Mouse (Mus musculus): Measurements from ENCODE around the gene Ddx31. TPM values are rescaled to one million over a fixed set of nuclear protein-coding genes. Genes with fewer than 3 reads are reported as not detected.

The Ddx31 gene
- total and polyA plus RNA-seq, 3 experiments = 20.9 to 26.0 TPM; not detected in 1

DNA sequence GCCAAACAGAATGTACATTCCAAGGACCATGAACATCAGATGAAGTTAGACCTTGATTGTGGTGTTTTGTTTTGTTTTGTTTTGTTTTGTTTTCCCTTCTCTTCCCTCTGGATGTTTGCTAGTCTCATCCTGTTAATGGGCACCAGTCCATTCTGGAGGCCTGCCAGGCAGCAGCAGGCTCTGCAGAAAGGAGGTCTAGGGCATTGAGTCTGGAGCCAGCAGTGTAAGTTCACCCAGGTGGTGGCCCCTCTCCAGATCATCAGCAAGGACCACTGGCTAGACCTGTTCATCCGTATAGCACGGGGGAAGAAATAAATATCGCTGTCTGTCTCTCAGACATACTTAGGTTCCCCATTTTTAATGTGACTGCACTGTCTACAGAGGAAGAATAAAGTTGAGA, 41.1 kb downstream of the Ddx31 start:
- H3K27ac ChIP-seq (ENCODE audit: control insufficient read depth, low read depth, low read length) = no peak overlapping the region
- no peak for DNase-seq (ENCODE audit: low read depth, low spot score)
- H3K79me2 ChIP-seq (ENCODE audit: control insufficient read depth, insufficient read depth, low read length, poor library complexity) = no peaks in the 10 kb centered on the region
- H3K9me3 ChIP-seq (replicated peaks; ENCODE audit: insufficient read depth, low read length) = no peaks in the 10 kb centered on the region
- no peaks in the 10 kb centered on the region for H3K27me3 ChIP-seq (ENCODE audit: control insufficient read depth in 1 of 2, insufficient read depth in 2 of 2, low read length in 2 of 2)
- no peak for TF ChIP-seq NRF1 (IDR thresholded peaks at IDR 0.05; ENCODE audit: insufficient read depth, low read depth, low read length, poor library complexity, severe bottlenecking)
- no peak for TF ChIP-seq POLR2A (IDR thresholded peaks at IDR 0.05; ENCODE audit: control insufficient read depth in 1 of 2, insufficient read depth in 1 of 2, low read depth in 1 of 2, low read length in 2 of 2, poor library complexity in 1 of 2)
- no peak for TF ChIP-seq HCFC1 (IDR thresholded peaks at IDR 0.05; ENCODE audit: low read depth, low read length)
- no peak for TF ChIP-seq MYB (IDR thresholded peaks at IDR 0.05; ENCODE audit: low read depth, low read length)
- no peak for TF ChIP-seq E2F4 (IDR thresholded peaks at IDR 0.05; ENCODE audit: borderline replicate concordance, low read depth, low read length)
- TF ChIP-seq SMC3 (IDR thresholded peaks at IDR 0.05; ENCODE audit: low read depth, low read length) = no peak
- TF ChIP-seq CTCF (IDR thresholded peaks at IDR 0.05 in 2 of 3, conservative IDR thresholded peaks at IDR 0.05 in 1 of 3; ENCODE audit: control insufficient read depth in 1 of 3, insufficient read depth in 1 of 3, low read depth in 2 of 3, low read length in 3 of 3, poor library complexity in 1 of 3, severe bottlenecking in 1 of 3) = no peak
- no peak for TF ChIP-seq TCF12 (IDR thresholded peaks at IDR 0.05; ENCODE audit: low read depth, low read length)
- TF ChIP-seq CHD1 (IDR thresholded peaks at IDR 0.05; ENCODE audit: low read depth, low read length) = no peak
- TF ChIP-seq ZC3H11A (IDR thresholded peaks at IDR 0.05; ENCODE audit: low read depth, low read length) = no peak
- peaks cover 4 to 10% of the 10 kb centered on the region in 2 experiments; a peak in 3 of 4 replicates for H3K36me3 ChIP-seq (ENCODE audit: control insufficient read depth in 1 of 2, insufficient read depth in 2 of 2, low read length in 2 of 2)
- no peak overlapping the region for H3K9ac ChIP-seq (ENCODE audit: control insufficient read depth, low read depth, low read length, poor library complexity, severe bottlenecking)
- no peaks in the 10 kb centered on the region for H3K4me1 ChIP-seq (ENCODE audit: control insufficient read depth in 1 of 2, insufficient read depth in 2 of 2, low read length in 2 of 2)
- no peak overlapping the region for H3K4me3 ChIP-seq (ENCODE audit: control insufficient read depth in 1 of 2, insufficient read depth in 1 of 2, low read depth in 2 of 2, low read length in 2 of 2)

DNA sequence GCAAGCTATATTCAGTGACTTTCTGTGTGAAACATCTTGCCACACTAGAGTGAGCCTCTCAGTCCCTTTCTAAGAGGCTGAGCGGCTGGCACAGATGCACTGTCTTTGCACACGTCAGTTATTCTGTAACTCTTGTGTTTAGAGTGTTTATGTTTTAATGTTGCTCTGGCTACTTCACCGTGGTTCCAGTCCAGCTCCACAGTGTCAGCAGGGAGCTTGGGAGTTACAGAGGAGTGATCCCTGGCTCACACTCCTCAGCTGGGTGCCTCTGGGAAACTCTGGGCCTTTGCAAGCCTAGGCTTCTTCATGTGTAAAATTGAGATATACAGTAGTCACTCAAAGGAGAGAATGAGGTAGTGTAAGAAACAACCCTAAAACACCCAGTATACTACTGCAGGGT, 41.8 kb downstream of the Ddx31 start:
- TF ChIP-seq ZNF384 (IDR thresholded peaks at IDR 0.05; ENCODE audit: low read depth, low read length) = no peak
- TF ChIP-seq HCFC1 (IDR thresholded peaks at IDR 0.05; ENCODE audit: low read depth, low read length) = no peak
- no peak for TF ChIP-seq SMC3 (IDR thresholded peaks at IDR 0.05; ENCODE audit: low read depth, low read length)
- TF ChIP-seq EP300 (IDR thresholded peaks at IDR 0.05; ENCODE audit: low read depth in 1 of 2, low read length in 2 of 2) = no peak
- TF ChIP-seq E2F4 (IDR thresholded peaks at IDR 0.05; ENCODE audit: borderline replicate concordance, low read depth, low read length) = no peak
- no peak for TF ChIP-seq POLR2AphosphoS5 (IDR thresholded peaks at IDR 0.05; ENCODE audit: borderline replicate concordance, low read depth, low read length)
- no peak for TF ChIP-seq CHD1 (IDR thresholded peaks at IDR 0.05; ENCODE audit: low read depth, low read length)
- no peak for TF ChIP-seq MAX (IDR thresholded peaks at IDR 0.05; ENCODE audit: low read length)
- no peak for TF ChIP-seq NELFE (IDR thresholded peaks at IDR 0.05; ENCODE audit: low read depth, low read length)
- no peak for TF ChIP-seq NRF1 (IDR thresholded peaks at IDR 0.05; ENCODE audit: insufficient read depth, low read depth, low read length, poor library complexity, severe bottlenecking)
- TF ChIP-seq CHD2 (IDR thresholded peaks at IDR 0.05; ENCODE audit: low read length) = no peak
- TF ChIP-seq ETS1 (IDR thresholded peaks at IDR 0.05; ENCODE audit: low read depth, low read length) = no peak
- TF ChIP-seq TAL1 (IDR thresholded peaks at IDR 0.05; ENCODE audit: low read length) = no peak
- no peaks in the 10 kb centered on the region for H3K79me2 ChIP-seq (ENCODE audit: control insufficient read depth, insufficient read depth, low read length, poor library complexity)
- H3K27ac ChIP-seq (ENCODE audit: control insufficient read depth, low read depth, low read length) = no peak overlapping the region
- no peak overlapping the region for H3K4me3 ChIP-seq (ENCODE audit: control insufficient read depth in 1 of 2, insufficient read depth in 1 of 2, low read depth in 2 of 2, low read length in 2 of 2)
- no peak overlapping the region for H3K9ac ChIP-seq (ENCODE audit: control insufficient read depth, low read depth, low read length, poor library complexity, severe bottlenecking)
- H3K9me3 ChIP-seq (replicated peaks; ENCODE audit: insufficient read depth, low read length) = no peaks in the 10 kb centered on the region
- DNase-seq (ENCODE audit: low read depth, low spot score) = no peak
- H3K36me3 ChIP-seq (ENCODE audit: control insufficient read depth in 1 of 2, insufficient read depth in 2 of 2, low read length in 2 of 2) = peaks cover 4 to 13% of the 10 kb centered on the region in 2 experiments; a peak in 3 of 4 replicates
- H3K27me3 ChIP-seq (ENCODE audit: control insufficient read depth in 1 of 2, insufficient read depth in 2 of 2, low read length in 2 of 2) = no peaks in the 10 kb centered on the region
- no peaks in the 10 kb centered on the region for H3K4me1 ChIP-seq (ENCODE audit: control insufficient read depth in 1 of 2, insufficient read depth in 2 of 2, low read length in 2 of 2)

Data from MEL (cell line).